Mouse (Mus musculus): ENCODE data around the gene Armc3. TPM values are rescaled to one million over a fixed set of nuclear protein-coding genes. Genes with fewer than 3 reads are reported as not detected.

Armc3 gene
- polyA plus RNA-seq, 1 experiment from 2014 or later = not detected

DNA sequence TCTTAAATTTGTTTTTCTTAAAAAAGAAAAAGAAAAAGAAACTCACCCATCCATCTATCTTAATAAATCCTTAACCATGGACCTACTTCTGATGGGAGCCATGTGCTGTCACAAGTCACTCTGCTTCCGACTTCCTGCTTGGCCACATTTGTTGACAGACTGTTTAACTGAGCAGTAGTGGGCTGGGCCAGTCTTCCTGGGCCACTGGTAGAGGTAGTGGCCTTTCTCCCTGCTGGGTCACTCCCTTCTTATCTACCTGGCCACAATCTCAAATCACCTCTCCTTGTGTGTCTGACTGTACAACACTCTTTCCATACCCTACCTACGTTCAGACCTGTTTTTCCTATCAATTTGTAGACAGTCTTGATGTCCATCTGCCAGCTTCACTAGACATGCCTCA is 66.7 kb downstream of the Armc3 start:
- H3K9me3 ChIP-seq (ENCODE audit: control insufficient read depth, low read length) = no peaks in the 10 kb centered on the region
- no peak overlapping the region for H3K4me3 ChIP-seq (ENCODE audit: low read length)
- no peak overlapping the region for H3K4me2 ChIP-seq (ENCODE audit: low read depth, low read length)
- no peaks in the 10 kb centered on the region for H3K36me3 ChIP-seq (ENCODE audit: control insufficient read depth, insufficient read depth, low read length)
- ATAC-seq = no peak
- no peak overlapping the region for H3K9ac ChIP-seq (ENCODE audit: low read depth, low read length)
- no peak overlapping the region for H3K27ac ChIP-seq (ENCODE audit: low read length)
- no peaks in the 10 kb centered on the region for H3K27me3 ChIP-seq (replicated peaks; ENCODE audit: control insufficient read depth, insufficient read depth, low read length)
- 59% methylated on average over 2 of the region's 2 CpGs for WGBS
- H3K4me1 ChIP-seq (ENCODE audit: control insufficient read depth, insufficient read depth, low read length) = peaks cover 4% of the 10 kb centered on the region; the same call in 1 of the 2 replicates

GRCm38 (mm10) chr2:19267396-19267795 is 68.3 kb downstream of the Armc3 start:
- Histone ChIP-seq H3K27ac (ENCODE audit: low read length) (no peak overlapping the region), H3K9me3 (ENCODE audit: control insufficient read depth, low read length) (no peaks in the 10 kb centered on the region), H3K4me2 (ENCODE audit: low read depth, low read length) (no peak overlapping the region), H3K36me3 (ENCODE audit: control insufficient read depth, insufficient read depth, low read length) (no peaks in the 10 kb centered on the region), H3K9ac (ENCODE audit: low read depth, low read length) (no peak overlapping the region), H3K4me1 (ENCODE audit: control insufficient read depth, insufficient read depth, low read length) (peaks cover 4% of the 10 kb centered on the region; the same call in 1 of the 2 replicates), H3K27me3 (replicated peaks; ENCODE audit: control insufficient read depth, insufficient read depth, low read length) (no peaks in the 10 kb centered on the region), H3K4me3 (ENCODE audit: low read length) (no peak overlapping the region)
- 57% methylated on average over 2 of the region's 2 CpGs for WGBS
- no peak for ATAC-seq

GRCm38 (mm10) chr2:19269955-19270354 is 70.9 kb downstream of the Armc3 start:
- 57% methylated on average over 5 of the region's 5 CpGs for WGBS
- no peak overlapping the region for H3K4me3 ChIP-seq (ENCODE audit: low read length)
- H3K9ac ChIP-seq (ENCODE audit: low read depth, low read length) = no peak overlapping the region
- H3K27ac ChIP-seq (ENCODE audit: low read length) = no peak overlapping the region
- H3K27me3 ChIP-seq (replicated peaks; ENCODE audit: control insufficient read depth, insufficient read depth, low read length) = no peaks in the 10 kb centered on the region
- H3K4me1 ChIP-seq (ENCODE audit: control insufficient read depth, insufficient read depth, low read length) = peaks cover 4% of the 10 kb centered on the region; the same call in 1 of the 2 replicates
- H3K9me3 ChIP-seq (ENCODE audit: control insufficient read depth, low read length) = no peaks in the 10 kb centered on the region
- H3K4me2 ChIP-seq (ENCODE audit: low read depth, low read length) = no peak overlapping the region
- no peaks in the 10 kb centered on the region for H3K36me3 ChIP-seq (ENCODE audit: control insufficient read depth, insufficient read depth, low read length)
- ATAC-seq = no peak

- no peak overlapping the region for H3K27ac ChIP-seq (ENCODE audit: low read length)
- H3K4me2 ChIP-seq (ENCODE audit: low read depth, low read length) = 0 out of 2 replicates have a peak overlapping the region, but pooled peaks have one; percentile 14
- 55% methylated on average over 9 of the region's 9 CpGs for WGBS
Observed at GRCm38 (mm10) chr2:19270709-19271120, 71.6 kb downstream of the Armc3 start.

GRCm38 (mm10) chr2:19274583-19274982 is 75.5 kb downstream of the Armc3 start:
- H3K9ac ChIP-seq (ENCODE audit: low read depth, low read length) = no peak overlapping the region
- H3K27me3 ChIP-seq (replicated peaks; ENCODE audit: control insufficient read depth, insufficient read depth, low read length) = no peaks in the 10 kb centered on the region
- no peak overlapping the region for H3K4me2 ChIP-seq (ENCODE audit: low read depth, low read length)
- 35% methylated on average over 2 of the region's 2 CpGs for WGBS
- H3K27ac ChIP-seq (ENCODE audit: low read length) = no peak overlapping the region
- ATAC-seq = no peak
- no peaks in the 10 kb centered on the region for H3K9me3 ChIP-seq (ENCODE audit: control insufficient read depth, low read length)
- no peaks in the 10 kb centered on the region for H3K36me3 ChIP-seq (ENCODE audit: control insufficient read depth, insufficient read depth, low read length)
- H3K4me1 ChIP-seq (ENCODE audit: control insufficient read depth, insufficient read depth, low read length) = peaks cover 7% of the 10 kb centered on the region
- no peak overlapping the region for H3K4me3 ChIP-seq (ENCODE audit: low read length)

More at GRCm38 (mm10) chr2:19270709-19271120, 71.6 kb downstream of the Armc3 start:
- Histone ChIP-seq H3K9ac (ENCODE audit: low read depth, low read length) (peak overlapping the region; percentile 14; the same call in 1 of the 2 replicates), H3K4me3 (ENCODE audit: low read length) (peak overlapping the region; percentile 25), H3K4me1 (ENCODE audit: control insufficient read depth, insufficient read depth, low read length) (peaks cover 4% of the 10 kb centered on the region; the same call in 1 of the 2 replicates), H3K36me3 (ENCODE audit: control insufficient read depth, insufficient read depth, low read length) (no peaks in the 10 kb centered on the region), H3K9me3 (ENCODE audit: control insufficient read depth, low read length) (no peaks in the 10 kb centered on the region), H3K27me3 (replicated peaks; ENCODE audit: control insufficient read depth, insufficient read depth, low read length) (no peaks in the 10 kb centered on the region)
- peak; percentile 91 for ATAC-seq

GRCm38 (mm10) chr2:19275602-19276539 is 76.8 kb downstream of the Armc3 start:
- Histone ChIP-seq H3K36me3 (ENCODE audit: control insufficient read depth, insufficient read depth, low read length) (no peaks in the 10 kb centered on the region), H3K9ac (ENCODE audit: low read depth, low read length) (peak overlapping the region; percentile 70), H3K4me1 (ENCODE audit: control insufficient read depth, insufficient read depth, low read length) (peaks cover 3% of the 10 kb centered on the region; the same call in 1 of the 2 replicates), H3K27me3 (replicated peaks; ENCODE audit: control insufficient read depth, insufficient read depth, low read length) (no peaks in the 10 kb centered on the region), H3K27ac (ENCODE audit: low read length) (peak overlapping the region; percentile 68), H3K4me2 (ENCODE audit: low read depth, low read length) (peak overlapping the region; percentile 86), H3K4me3 (ENCODE audit: low read length) (peak overlapping the region; percentile 53), H3K9me3 (ENCODE audit: control insufficient read depth, low read length) (no peaks in the 10 kb centered on the region)
- peak; percentile 80 for ATAC-seq
- 6% methylated on average over 25 of the region's 25 CpGs for WGBS

- Histone ChIP-seq H3K27me3 (replicated peaks; ENCODE audit: control insufficient read depth, insufficient read depth, low read length) (no peaks in the 10 kb centered on the region), H3K27ac (ENCODE audit: low read length) (no peak overlapping the region), H3K36me3 (ENCODE audit: control insufficient read depth, insufficient read depth, low read length) (no peaks in the 10 kb centered on the region), H3K9me3 (ENCODE audit: control insufficient read depth, low read length) (no peaks in the 10 kb centered on the region), H3K4me2 (ENCODE audit: low read depth, low read length) (no peak overlapping the region), H3K4me1 (ENCODE audit: control insufficient read depth, insufficient read depth, low read length) (peaks cover 3% of the 10 kb centered on the region; the same call in 1 of the 2 replicates), H3K4me3 (ENCODE audit: low read length) (no peak overlapping the region), H3K9ac (ENCODE audit: low read depth, low read length) (no peak overlapping the region)
- WGBS = 84% methylated on average over 11 of the region's 11 CpGs
- ATAC-seq = no peak
Observed at GRCm38 (mm10) chr2:19280331-19280730, 81.2 kb downstream of the Armc3 start.

- no peak for ATAC-seq
Observed at GRCm38 (mm10) chr2:19292366-19292765, 93.3 kb downstream of the Armc3 start.

GRCm38 (mm10) chr2:19300345-19301089 is 101.4 kb downstream of the Armc3 start:
- no peak overlapping the region for H3K27ac ChIP-seq (ENCODE audit: low read length)
- WGBS = 72% methylated on average over 9 of the region's 9 CpGs
- no peaks in the 10 kb centered on the region for H3K9me3 ChIP-seq (ENCODE audit: control insufficient read depth, low read length)
- H3K9ac ChIP-seq (ENCODE audit: low read depth, low read length) = no peak overlapping the region
- no peaks in the 10 kb centered on the region for H3K4me1 ChIP-seq (ENCODE audit: control insufficient read depth, insufficient read depth, low read length)
- no peaks in the 10 kb centered on the region for H3K27me3 ChIP-seq (replicated peaks; ENCODE audit: control insufficient read depth, insufficient read depth, low read length)
- no peak overlapping the region for H3K4me3 ChIP-seq (ENCODE audit: low read length)
- no peaks in the 10 kb centered on the region for H3K36me3 ChIP-seq (ENCODE audit: control insufficient read depth, insufficient read depth, low read length)
- ATAC-seq = no peak
- H3K4me2 ChIP-seq (ENCODE audit: low read depth, low read length) = no peak overlapping the region

More at GRCm38 (mm10) chr2:19292366-19292765, 93.3 kb downstream of the Armc3 start:
- Histone ChIP-seq H3K4me3 (ENCODE audit: low read length) (no peak overlapping the region), H3K9ac (ENCODE audit: low read depth, low read length) (no peak overlapping the region), H3K27ac (ENCODE audit: low read length) (no peak overlapping the region), H3K9me3 (ENCODE audit: control insufficient read depth, low read length) (no peaks in the 10 kb centered on the region), H3K4me2 (ENCODE audit: low read depth, low read length) (no peak overlapping the region), H3K4me1 (ENCODE audit: control insufficient read depth, insufficient read depth, low read length) (no peaks in the 10 kb centered on the region), H3K36me3 (ENCODE audit: control insufficient read depth, insufficient read depth, low read length) (no peaks in the 10 kb centered on the region), H3K27me3 (replicated peaks; ENCODE audit: control insufficient read depth, insufficient read depth, low read length) (no peaks in the 10 kb centered on the region)
- WGBS = 52% methylated on average over 3 of the region's 3 CpGs

All from intestine, embryonic 16.5 days (tissue).